Mouse (Mus musculus) myocyte (in vitro differentiated cells): ENCODE measurements at regions not wholly inside any gene's neighbourhood (a gene's known extent, or its start where the extent isn't known, plus 50 kb on each side); places are given as distances from the start of the nearest gene placed in this dataset.

Experiments used
- CEBPB ChIP-seq: IDR thresholded peaks from 2 replicates; pipeline ENCODE4 v1.6.1; 2011; ENCODE audit warnings: mild to moderate bottlenecking, moderate library complexity; ENCODE audit not compliant: poor library complexity, insufficient read depth, severe bottlenecking
- E2F4 ChIP-seq: IDR thresholded peaks from one replicate; pipeline ENCODE4 v1.6.1; 2011; ENCODE audit warnings: mild to moderate bottlenecking, control low read depth, moderate library complexity; ENCODE audit not compliant: insufficient read depth
- MAX ChIP-seq: IDR thresholded peaks from one replicate; pipeline ENCODE4 v1.6.1; 2011; ENCODE audit warnings: low read depth, mild to moderate bottlenecking, control low read depth
- MYOG ChIP-seq, 3 experiments: IDR thresholded peaks; one replicate each; pipeline ENCODE4 v1.6.1; 2011; ENCODE audit warnings: control low read depth in 2 of 3, low read depth in 2 of 3, mild to moderate bottlenecking in 2 of 3; ENCODE audit not compliant: insufficient read length in 2 of 3, control insufficient read depth in 1 of 3, insufficient read depth in 1 of 3
- POLR2A ChIP-seq: IDR thresholded peaks from one replicate; pipeline ENCODE4 v1.6.1; 2011; ENCODE audit warnings: low read depth, mild to moderate bottlenecking, control low read depth, moderate library complexity; ENCODE audit not compliant: insufficient read length
- POLR2AphosphoS2 ChIP-seq: IDR thresholded peaks from one replicate; pipeline ENCODE4 v1.6.1; 2011; ENCODE audit warnings: low read depth, control low read depth; ENCODE audit not compliant: insufficient read length
- REST ChIP-seq: IDR thresholded peaks from one replicate; pipeline ENCODE4 v1.6.1; 2011; ENCODE audit warnings: mild to moderate bottlenecking, control low read depth, moderate library complexity; ENCODE audit not compliant: insufficient read depth, insufficient read length
- TCF12 ChIP-seq: IDR thresholded peaks from one replicate; pipeline ENCODE4 v1.6.1; 2011; ENCODE audit warnings: mild to moderate bottlenecking, control low read depth; ENCODE audit not compliant: poor library complexity, insufficient read depth, severe bottlenecking
- USF1 ChIP-seq: IDR thresholded peaks from one replicate; pipeline ENCODE4 v1.6.1; 2011; ENCODE audit warnings: low read depth, mild to moderate bottlenecking, control low read depth, moderate library complexity

- TF ChIP-seq POLR2A: no peak
- no peak for TF ChIP-seq POLR2AphosphoS2
- TF ChIP-seq TCF12: no peak
- TF ChIP-seq MYOG (IDR thresholded peaks at IDR 0.05; ENCODE audit: control insufficient read depth in 1 of 3, insufficient read depth in 1 of 3, insufficient read length in 2 of 3, low read depth in 2 of 3): no peak
- no peak for TF ChIP-seq USF1
- TF ChIP-seq REST: no peak
- no peak for TF ChIP-seq E2F4
- TF ChIP-seq CEBPB: no peak
- TF ChIP-seq MAX: no peak
Measured at GRCm38 (mm10) chr6:91607613-91608272, 76.1 kb upstream of the Slc6a6 start.
